In genomic region chr13:24800674-24801307, GRCm38 (mm10) we compare ENCODE assay signal across 8 mouse cellular contexts. TPM values are rescaled to one million over a fixed set of nuclear protein-coding genes. Genes with fewer than 3 reads are reported as not detected.
DNase-seq lines count a peak whose midpoint lies in the region; ATAC-seq and TF ChIP-seq lines count a peak whose summit lies in the region.

No protein-coding gene starts in this region.

- H3K4me1 ChIP-seq in brown adipose tissue, adult 24 weeks (ENCODE audit: control insufficient read depth, insufficient read depth, insufficient read length, low read length), result no peaks in the 10 kb centered on the region
- H3K4me1 ChIP-seq in heart, embryonic 15.5 days (replicated peaks), result peaks cover 20% of the 10 kb centered on the region
- peaks cover 13 to 14% of the 10 kb centered on the region in 2 experiments for H3K4me1 ChIP-seq in liver, embryonic 14.5 days (replicated peaks; ENCODE audit: control insufficient read depth in 2 of 2, insufficient read depth in 2 of 2, low read length in 1 of 2)
- H3K4me1 ChIP-seq in neural tube, embryonic 11.5 days (ENCODE audit: control insufficient read depth, insufficient read depth, low read length), result peaks cover 5% of the 10 kb centered on the region; the same call in 1 of the 2 replicates
- no peaks in the 10 kb centered on the region for H3K4me1 ChIP-seq in stomach, postnatal 0 days (replicated peaks; ENCODE audit: control insufficient read depth, insufficient read depth)

- H3K9me3 ChIP-seq in heart, embryonic 15.5 days (replicated peaks), result no peaks in the 10 kb centered on the region
- no peaks in the 10 kb centered on the region for H3K9me3 ChIP-seq in liver, embryonic 14.5 days (ENCODE audit: control insufficient read depth, low read length)
- no peaks in the 10 kb centered on the region for H3K9me3 ChIP-seq in neural tube, embryonic 11.5 days (ENCODE audit: control insufficient read depth, low read length)
- no peaks in the 10 kb centered on the region for H3K9me3 ChIP-seq in stomach, postnatal 0 days (ENCODE audit: control insufficient read depth, low read length)

- H3K9ac ChIP-seq in heart, embryonic 15.5 days, result peak overlapping the region; percentile 100
- peak overlapping the region; percentile 100 for H3K9ac ChIP-seq in liver, embryonic 14.5 days (replicated peaks)
- peak overlapping the region; percentile 95 for H3K9ac ChIP-seq in neural tube, embryonic 11.5 days (ENCODE audit: low read length)
- H3K9ac ChIP-seq in stomach, postnatal 0 days (ENCODE audit: low read length), result peak overlapping the region; percentile 98

- peak overlapping the region; percentile 99 for H3K4me3 ChIP-seq in brown adipose tissue, adult 24 weeks (ENCODE audit: insufficient read depth, low read depth, low read length)
- H3K4me3 ChIP-seq in heart, embryonic 15.5 days, result peak overlapping the region; percentile 98
- peak overlapping the region; percentile 93 to 95 for H3K4me3 ChIP-seq in liver, embryonic 14.5 days (ENCODE audit: insufficient read depth in 1 of 2, low read depth in 2 of 2, low read length in 2 of 2)
- peak overlapping the region; percentile 97 for H3K4me3 ChIP-seq in neural tube, embryonic 11.5 days (ENCODE audit: low read depth, low read length)
- H3K4me3 ChIP-seq in stomach, postnatal 0 days (ENCODE audit: low read depth, low read length), result peak overlapping the region; percentile 97

- peak overlapping the region; percentile 82 for H3K4me2 ChIP-seq in heart, embryonic 15.5 days
- peak overlapping the region; percentile 99 for H3K4me2 ChIP-seq in liver, embryonic 14.5 days (ENCODE audit: low read depth)
- peak overlapping the region; percentile 71 for H3K4me2 ChIP-seq in neural tube, embryonic 11.5 days (ENCODE audit: low read depth)
- H3K4me2 ChIP-seq in stomach, postnatal 0 days (replicated peaks; ENCODE audit: low read depth), result peak overlapping the region; percentile 88

- under 1% methylated on average over 42 of the region's 42 CpGs for WGBS in heart, embryonic 15.5 days
- under 1% methylated on average over 42 of the region's 42 CpGs for WGBS in liver, embryonic 14.5 days (ENCODE audit: insufficient replicate concordance)
- under 1% methylated on average over 42 of the region's 42 CpGs for WGBS in neural tube, embryonic 11.5 days
- 1% methylated on average over 42 of the region's 42 CpGs for WGBS in stomach, postnatal 0 days

- peaks cover 7% of the 10 kb centered on the region; the same call in 1 of the 2 replicates for H3K36me3 ChIP-seq in heart, embryonic 15.5 days
- peaks cover 20% of the 10 kb centered on the region for H3K36me3 ChIP-seq in liver, embryonic 14.5 days (replicated peaks; ENCODE audit: control insufficient read depth, insufficient read depth, low read depth)
- no peaks in the 10 kb centered on the region for H3K36me3 ChIP-seq in neural tube, embryonic 11.5 days (ENCODE audit: control insufficient read depth, insufficient read depth, low read length)
- peaks cover 2% of the 10 kb centered on the region; the same call in 1 of the 2 replicates for H3K36me3 ChIP-seq in stomach, postnatal 0 days (ENCODE audit: control insufficient read depth, insufficient read depth, low read length)

- H3K27me3 ChIP-seq in heart, embryonic 15.5 days, result no peaks in the 10 kb centered on the region
- no peaks in the 10 kb centered on the region for H3K27me3 ChIP-seq in liver, embryonic 14.5 days (ENCODE audit: control insufficient read depth, insufficient read depth, low read length)
- no peaks in the 10 kb centered on the region for H3K27me3 ChIP-seq in neural tube, embryonic 11.5 days (ENCODE audit: control insufficient read depth, insufficient read depth, low read length)
- H3K27me3 ChIP-seq in stomach, postnatal 0 days (ENCODE audit: control insufficient read depth, insufficient read depth, low read length), result no peaks in the 10 kb centered on the region

- TF ChIP-seq CTCF in liver, embryonic 14.5 days (IDR thresholded peaks at IDR 0.05; ENCODE audit: low read depth), result 0 out of 2 replicates have a peak, but pooled peaks have one; percentile 11
- peak; percentile 18; the same call in 1 of the 2 replicates for TF ChIP-seq CTCF in stomach, postnatal 0 days (IDR thresholded peaks at IDR 0.05; ENCODE audit: low read depth)

- peak; percentile 98 for DNase-seq in CD4-positive, CD25-positive, alpha-beta regulatory T cell, adult 2 months (ENCODE audit: low read depth, low spot score)
- peak; percentile 78 for DNase-seq in fibroblast of lung, adult 2 months (ENCODE audit: low read depth)
- peak; percentile 98 to 99 for DNase-seq in kidney, postnatal 25 days
- peak; percentile 97 for DNase-seq in liver, embryonic 14.5 days (ENCODE audit: low read depth in 3 of 3, low spot score in 3 of 3)
- DNase-seq in neural tube, embryonic 11.5 days (ENCODE audit: low spot score), result peak; percentile 96
- DNase-seq in stomach, postnatal 0 days (ENCODE audit: low spot score), result peak; percentile 99

- peak; percentile 64 for TF ChIP-seq EP300 in liver, embryonic 14.5 days (IDR thresholded peaks at IDR 0.05; ENCODE audit: low read depth)
- TF ChIP-seq EP300 in stomach, postnatal 0 days (optimal IDR thresholded peaks at IDR 0.05), result no peak

- peak overlapping the region; percentile 99 for H3K27ac ChIP-seq in brown adipose tissue, adult 24 weeks (replicated peaks; ENCODE audit: low read depth, low read length)
- H3K27ac ChIP-seq in heart, embryonic 15.5 days, result peak overlapping the region; percentile 100
- H3K27ac ChIP-seq in liver, embryonic 14.5 days, result peak overlapping the region; percentile 94
- peak overlapping the region; percentile 98 for H3K27ac ChIP-seq in neural tube, embryonic 11.5 days (ENCODE audit: low read depth, low read length)
- H3K27ac ChIP-seq in stomach, postnatal 0 days (replicated peaks), result peak overlapping the region; percentile 100

- peak; percentile 98 for ATAC-seq in heart, embryonic 15.5 days (replicated peaks; ENCODE audit: insufficient number of reproducible peaks, insufficient read depth, low FRiP score, low read depth)
- ATAC-seq in liver, embryonic 14.5 days (ENCODE audit: insufficient read depth), result peak; percentile 91
- ATAC-seq in neural tube, embryonic 11.5 days (ENCODE audit: insufficient read depth, low FRiP score, low TSS enrichment), result peak; percentile 97
- peak; percentile 97 for ATAC-seq in stomach, postnatal 0 days (ENCODE audit: low FRiP score, low TSS enrichment)

RNA-seq across cellular contexts. Expression of gene BC005537, which starts 0.7 kb away (rescaled TPM):
- polyA plus RNA-seq in brown adipose tissue, adult 24 weeks (2012; ENCODE audit: insufficient read depth, insufficient read length, missing spikeins), result 60.6 and 80.2 TPM in 2 replicates
- 11.7 and 11.8 TPM in 2 replicates for polyA plus RNA-seq in heart, embryonic 15.5 days (2015; fragmentation: Nextera tagmentation; extraction: Ambion mirVana)
- 17.4 and 33.5 TPM in 2 replicates for polyA plus RNA-seq in liver, embryonic 14.5 days (2012; rRNA removed)
- 13.7 and 14.5 TPM in 2 replicates for polyA plus RNA-seq in liver, embryonic 14.5 days (2014; fragmentation: Nextera tagmentation; extraction: Ambion mirVana)
- polyA plus RNA-seq in neural tube, embryonic 11.5 days (2014; fragmentation: Nextera tagmentation; extraction: Ambion mirVana), result 18.8 and 22.0 TPM in 2 replicates
- 11.0 and 11.1 TPM in 2 replicates for polyA plus RNA-seq in stomach, postnatal 0 days (2015; fragmentation: Nextera tagmentation; extraction: Ambion mirVana)

RNA-seq across cellular contexts. Expression of gene Acot13, which starts 30.5 kb away (rescaled TPM):
- polyA plus RNA-seq in brown adipose tissue, adult 24 weeks (2012; ENCODE audit: insufficient read depth, insufficient read length, missing spikeins), result 452 and 487 TPM in 2 replicates
- 223 and 306 TPM in 2 replicates for polyA plus RNA-seq in heart, embryonic 15.5 days (2015; fragmentation: Nextera tagmentation; extraction: Ambion mirVana)
- 26.2 and 38.2 TPM in 2 replicates for polyA plus RNA-seq in liver, embryonic 14.5 days (2012; rRNA removed)
- 61.9 and 67.0 TPM in 2 replicates for polyA plus RNA-seq in liver, embryonic 14.5 days (2014; fragmentation: Nextera tagmentation; extraction: Ambion mirVana)
- polyA plus RNA-seq in neural tube, embryonic 11.5 days (2014; fragmentation: Nextera tagmentation; extraction: Ambion mirVana), result 48.5 and 55.1 TPM in 2 replicates
- 111 and 117 TPM in 2 replicates for polyA plus RNA-seq in stomach, postnatal 0 days (2015; fragmentation: Nextera tagmentation; extraction: Ambion mirVana)

RNA-seq across cellular contexts. Expression of gene Tdp2, which starts 30.7 kb away (rescaled TPM):
- polyA plus RNA-seq in brown adipose tissue, adult 24 weeks (2012; ENCODE audit: insufficient read depth, insufficient read length, missing spikeins), result 16.2 and 19.9 TPM in 2 replicates
- polyA plus RNA-seq in heart, embryonic 15.5 days (2015; fragmentation: Nextera tagmentation; extraction: Ambion mirVana), result 29.8 and 34.9 TPM in 2 replicates
- 17.0 and 21.8 TPM in 2 replicates for polyA plus RNA-seq in liver, embryonic 14.5 days (2012; rRNA removed)
- polyA plus RNA-seq in liver, embryonic 14.5 days (2014; fragmentation: Nextera tagmentation; extraction: Ambion mirVana), result 25.0 and 26.4 TPM in 2 replicates
- 62.8 and 66.7 TPM in 2 replicates for polyA plus RNA-seq in neural tube, embryonic 11.5 days (2014; fragmentation: Nextera tagmentation; extraction: Ambion mirVana)
- 21.6 and 22.0 TPM in 2 replicates for polyA plus RNA-seq in stomach, postnatal 0 days (2015; fragmentation: Nextera tagmentation; extraction: Ambion mirVana)

RNA-seq across cellular contexts. Expression of gene Gmnn, which starts 39.1 kb away (rescaled TPM):
- 52.2 and 53.3 TPM in 2 replicates for polyA plus RNA-seq in brown adipose tissue, adult 24 weeks (2012; ENCODE audit: insufficient read depth, insufficient read length, missing spikeins)
- 90.7 and 102 TPM in 2 replicates for polyA plus RNA-seq in heart, embryonic 15.5 days (2015; fragmentation: Nextera tagmentation; extraction: Ambion mirVana)
- 32.1 and 65.7 TPM in 2 replicates for polyA plus RNA-seq in liver, embryonic 14.5 days (2012; rRNA removed)
- 149 and 153 TPM in 2 replicates for polyA plus RNA-seq in liver, embryonic 14.5 days (2014; fragmentation: Nextera tagmentation; extraction: Ambion mirVana)
- polyA plus RNA-seq in neural tube, embryonic 11.5 days (2014; fragmentation: Nextera tagmentation; extraction: Ambion mirVana), result 110 and 124 TPM in 2 replicates
- 39.6 and 43.3 TPM in 2 replicates for polyA plus RNA-seq in stomach, postnatal 0 days (2015; fragmentation: Nextera tagmentation; extraction: Ambion mirVana)

RNA-seq across cellular contexts. Expression of gene D130043K22Rik, which starts 44.1 kb away (rescaled TPM):
- not detected in 2 replicates for polyA plus RNA-seq in brown adipose tissue, adult 24 weeks (2012; ENCODE audit: insufficient read depth, insufficient read length, missing spikeins)
- 0.03 and 0.24 TPM in 2 replicates for polyA plus RNA-seq in heart, embryonic 15.5 days (2015; fragmentation: Nextera tagmentation; extraction: Ambion mirVana)
- 0.04 and 0.11 TPM in 2 replicates for polyA plus RNA-seq in liver, embryonic 14.5 days (2012; rRNA removed)
- 0.06 and 0.15 TPM in 2 replicates for polyA plus RNA-seq in liver, embryonic 14.5 days (2014; fragmentation: Nextera tagmentation; extraction: Ambion mirVana)
- 0.53 and 1.2 TPM in 2 replicates for polyA plus RNA-seq in neural tube, embryonic 11.5 days (2014; fragmentation: Nextera tagmentation; extraction: Ambion mirVana)
- 0.19 and 0.58 TPM in 2 replicates for polyA plus RNA-seq in stomach, postnatal 0 days (2015; fragmentation: Nextera tagmentation; extraction: Ambion mirVana)

Comparison
In these comparisons a context has a peak if more than half of its experiments do, and no peak if none do; other contexts are left out.
1. Peak in every context shown above with its lines: DNase-seq, ATAC-seq, H3K4me3 ChIP-seq and H3K27ac ChIP-seq.